Mouse (Mus musculus): ENCODE results near the gene Tdp2. TPM values are rescaled to one million over a fixed set of nuclear protein-coding genes. Genes with fewer than 3 reads are reported as not detected.

Tdp2 gene
- total and polyA plus RNA-seq, 3 experiments = 37.4 to 96.6 (median 44.5) TPM

- Histone ChIP-seq H3K79me2 (replicated peaks; ENCODE audit: control insufficient read depth, extremely low read depth, insufficient read depth, poor library complexity, severe bottlenecking) (no peaks in the 10 kb centered on the region), H3K9ac (ENCODE audit: insufficient read depth, low read depth) (no peak overlapping the region), H3K4me1 (ENCODE audit: control insufficient read depth in 1 of 2, insufficient read depth in 2 of 2) (peaks cover 0 to 2% of the 10 kb centered on the region in 2 experiments; a peak in 1 of 4 replicates), H3K4me3 (replicated peaks in 1 of 3; ENCODE audit: low read depth in 2 of 3, low read length in 2 of 3, poor library complexity in 1 of 3) (no peak overlapping the region), H3K36me3 (replicated peaks in 1 of 2; ENCODE audit: control insufficient read depth in 1 of 2, insufficient read depth in 1 of 2, low read length in 1 of 2) (no peaks in the 10 kb centered on the region), H3K27ac (ENCODE audit: insufficient read depth, low read depth) (no peak overlapping the region), H3K27me3 (replicated peaks) (no peaks in the 10 kb centered on the region), H3K9me3 (replicated peaks; ENCODE audit: low read length) (peaks cover 9% of the 10 kb centered on the region), H3K4me2 (ENCODE audit: insufficient read depth, low read depth, poor library complexity, severe bottlenecking) (no peak overlapping the region)
- TF ChIP-seq ZMIZ1 (IDR thresholded peaks at IDR 0.05; ENCODE audit: low read depth, low read length) (no peak), ZC3H11A (IDR thresholded peaks at IDR 0.05; ENCODE audit: low read depth, low read length) (no peak), SIN3A (IDR thresholded peaks at IDR 0.05; ENCODE audit: low read length) (no peak), PAX5 (IDR thresholded peaks at IDR 0.05; ENCODE audit: low read length) (no peak)
- dilution Hi-C loops (cut with MboI; ENCODE audit: extremely low pct_ligation_motif_present, extremely low pct_unique_long_range_greater_than_20kb, low sequenced_read_pairs) = no loop called here
- no peak for DNase-seq (ENCODE audit: extremely low read depth)
- in situ Hi-C loops (cut with MboI; ENCODE audit: low pct_ligation_motif_present, low pct_unique_long_range_greater_than_20kb, low sequenced_read_pairs) = no loop called here
Measured at GRCm38 (mm10) chr13:24879359-24880040, 48.0 kb downstream of the Tdp2 start.

GRCm38 (mm10) chr13:24880208-24880607 is 48.7 kb downstream of the Tdp2 start:
- Histone ChIP-seq H3K79me2 (replicated peaks; ENCODE audit: control insufficient read depth, extremely low read depth, insufficient read depth, poor library complexity, severe bottlenecking) (no peaks in the 10 kb centered on the region), H3K27ac (ENCODE audit: insufficient read depth, low read depth) (no peak overlapping the region), H3K4me1 (ENCODE audit: control insufficient read depth in 1 of 2, insufficient read depth in 2 of 2) (peaks cover 0 to 2% of the 10 kb centered on the region in 2 experiments; a peak in 1 of 4 replicates), H3K36me3 (replicated peaks in 1 of 2; ENCODE audit: control insufficient read depth in 1 of 2, insufficient read depth in 1 of 2, low read length in 1 of 2) (no peaks in the 10 kb centered on the region), H3K9me3 (replicated peaks; ENCODE audit: low read length) (peaks cover 12% of the 10 kb centered on the region), H3K4me3 (replicated peaks in 1 of 3; ENCODE audit: low read depth in 2 of 3, low read length in 2 of 3, poor library complexity in 1 of 3) (no peak overlapping the region), H3K27me3 (replicated peaks) (no peaks in the 10 kb centered on the region), H3K9ac (ENCODE audit: insufficient read depth, low read depth) (no peak overlapping the region), H3K4me2 (ENCODE audit: insufficient read depth, low read depth, poor library complexity, severe bottlenecking) (no peak overlapping the region)
- TF ChIP-seq USF1 (IDR thresholded peaks at IDR 0.05; ENCODE audit: low read depth, low read length) (no peak), MXI1 (IDR thresholded peaks at IDR 0.05; ENCODE audit: low read depth, low read length) (no peak), IRF4 (IDR thresholded peaks at IDR 0.05; ENCODE audit: low read depth, low read length) (no peak), NELFE (IDR thresholded peaks at IDR 0.05; ENCODE audit: low read depth, low read length) (no peak), EP300 (IDR thresholded peaks at IDR 0.05; ENCODE audit: low read length) (no peak), GABPA (IDR thresholded peaks at IDR 0.05; ENCODE audit: insufficient replicate concordance, low read depth, low read length) (no peak), JUND (conservative IDR thresholded peaks at IDR 0.05; ENCODE audit: low read depth, low read length) (no peak), RCOR1 (conservative IDR thresholded peaks at IDR 0.05; ENCODE audit: low read depth, low read length) (no peak), ZMIZ1 (IDR thresholded peaks at IDR 0.05; ENCODE audit: low read depth, low read length) (no peak), NRF1 (IDR thresholded peaks at IDR 0.05; ENCODE audit: low read depth, low read length) (no peak), ETS1 (conservative IDR thresholded peaks at IDR 0.05; ENCODE audit: low read depth, low read length) (no peak), CTCF (conservative IDR thresholded peaks at IDR 0.05 in 1 of 2, IDR thresholded peaks at IDR 0.05 in 1 of 2; ENCODE audit: low read depth in 2 of 2, low read length in 2 of 2) (no peak), JUN (IDR thresholded peaks at IDR 0.05; ENCODE audit: insufficient read depth, low read depth, low read length) (no peak), SMC3 (IDR thresholded peaks at IDR 0.05; ENCODE audit: low read depth, low read length) (no peak), PAX5 (IDR thresholded peaks at IDR 0.05; ENCODE audit: low read length) (no peak), MAZ (IDR thresholded peaks at IDR 0.05; ENCODE audit: low read depth, low read length) (no peak), ELF1 (IDR thresholded peaks at IDR 0.05; ENCODE audit: low read depth, low read length) (no peak)
- dilution Hi-C loops (cut with MboI; ENCODE audit: extremely low pct_ligation_motif_present, extremely low pct_unique_long_range_greater_than_20kb, low sequenced_read_pairs) = no loop called here
- DNase-seq (ENCODE audit: extremely low read depth) = no peak
- in situ Hi-C loops (cut with MboI; ENCODE audit: low pct_ligation_motif_present, low pct_unique_long_range_greater_than_20kb, low sequenced_read_pairs) = no loop called here

Measured in CH12.LX (cell line).